Mouse (Mus musculus): Measurements from ENCODE around the gene Cldnd1.

Cldnd1 gene

DNA sequence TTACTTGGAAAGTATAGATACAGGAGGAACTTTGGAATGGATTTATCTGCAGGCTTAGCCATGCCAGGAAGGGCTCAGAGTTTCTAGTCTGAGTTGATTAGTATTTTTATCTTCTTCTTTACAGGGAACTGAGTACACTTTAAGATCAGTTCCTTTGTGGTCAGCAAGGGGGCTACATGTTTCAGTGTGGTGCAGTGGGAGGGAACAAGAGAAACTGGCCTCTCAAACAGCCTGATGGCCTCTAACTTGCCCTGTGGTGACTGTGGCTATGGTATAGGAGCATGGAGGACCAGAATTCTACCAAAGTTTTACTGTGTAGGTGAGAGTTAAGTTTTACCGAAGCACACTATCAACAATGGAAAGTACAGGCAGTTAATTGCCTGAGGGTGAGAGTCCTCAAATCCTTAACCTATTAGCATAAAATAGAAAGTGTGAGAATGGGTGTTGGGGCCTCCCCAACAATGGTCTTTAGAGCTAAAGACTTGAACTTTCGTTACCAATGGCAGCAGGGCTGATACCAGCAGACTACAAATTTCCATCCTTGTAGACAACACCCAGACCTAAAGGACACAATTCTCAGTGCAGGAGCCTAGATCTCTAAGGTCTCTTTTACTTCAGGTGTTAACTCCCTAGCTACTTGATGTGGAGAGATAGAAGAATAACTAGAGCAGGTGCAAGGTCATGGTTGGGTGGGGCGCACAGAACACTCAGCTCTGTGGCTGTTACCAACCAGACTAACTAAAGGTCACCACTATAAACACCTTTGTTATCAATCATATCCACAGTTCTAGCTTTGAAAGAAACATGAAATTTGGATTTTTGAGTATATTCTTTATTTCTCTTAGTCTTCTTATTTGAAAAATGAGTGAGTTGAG is 18.9 kb upstream of the Cldnd1 start:
- DNase-seq (ENCODE audit: low spot score) = no peak

- DNase-seq (ENCODE audit: low spot score) = no peak
Observed at GRCm38 (mm10) chr16:58709536-58709935, 18.2 kb upstream of the Cldnd1 start.

DNA sequence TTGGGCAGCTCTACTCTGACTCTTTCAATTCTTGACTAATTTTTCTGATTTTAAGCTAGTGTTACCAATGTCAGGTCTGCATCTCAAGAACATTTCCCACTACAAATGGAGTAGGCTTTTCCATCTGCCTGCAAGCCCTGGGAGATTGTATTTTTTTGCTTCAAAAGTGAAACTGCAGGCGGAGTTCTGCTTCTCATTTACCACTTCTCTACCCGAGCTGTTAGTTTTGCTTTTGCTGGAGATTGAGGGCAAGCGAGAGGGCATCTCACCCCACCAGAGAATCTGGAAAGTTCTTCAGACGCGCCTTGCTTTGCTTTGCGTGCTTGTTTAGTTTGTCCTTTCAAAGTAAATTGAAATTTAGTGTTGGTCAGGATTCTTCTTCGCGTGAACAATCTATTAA is 15.5 kb upstream of the Cldnd1 start:
- no peak for DNase-seq (ENCODE audit: low spot score)

GRCm38 (mm10) chr16:58713128-58713527 is 14.6 kb upstream of the Cldnd1 start:
- no peak for DNase-seq (ENCODE audit: low spot score)

- DNase-seq (ENCODE audit: low spot score) = no peak
Observed at GRCm38 (mm10) chr16:58715018-58715417, 12.7 kb upstream of the Cldnd1 start.

GRCm38 (mm10) chr16:58718666-58719120 is 9.0 kb upstream of the Cldnd1 start, which contains the start of gene Gpr15:
TSS of gene Gpr15 (minus strand) at chr16:58719070.
- no peak for DNase-seq (ENCODE audit: low spot score)

- DNase-seq (ENCODE audit: low spot score) = no peak
Observed at GRCm38 (mm10) chr16:58722292-58722691, 5.4 kb upstream of the Cldnd1 start.

DNA sequence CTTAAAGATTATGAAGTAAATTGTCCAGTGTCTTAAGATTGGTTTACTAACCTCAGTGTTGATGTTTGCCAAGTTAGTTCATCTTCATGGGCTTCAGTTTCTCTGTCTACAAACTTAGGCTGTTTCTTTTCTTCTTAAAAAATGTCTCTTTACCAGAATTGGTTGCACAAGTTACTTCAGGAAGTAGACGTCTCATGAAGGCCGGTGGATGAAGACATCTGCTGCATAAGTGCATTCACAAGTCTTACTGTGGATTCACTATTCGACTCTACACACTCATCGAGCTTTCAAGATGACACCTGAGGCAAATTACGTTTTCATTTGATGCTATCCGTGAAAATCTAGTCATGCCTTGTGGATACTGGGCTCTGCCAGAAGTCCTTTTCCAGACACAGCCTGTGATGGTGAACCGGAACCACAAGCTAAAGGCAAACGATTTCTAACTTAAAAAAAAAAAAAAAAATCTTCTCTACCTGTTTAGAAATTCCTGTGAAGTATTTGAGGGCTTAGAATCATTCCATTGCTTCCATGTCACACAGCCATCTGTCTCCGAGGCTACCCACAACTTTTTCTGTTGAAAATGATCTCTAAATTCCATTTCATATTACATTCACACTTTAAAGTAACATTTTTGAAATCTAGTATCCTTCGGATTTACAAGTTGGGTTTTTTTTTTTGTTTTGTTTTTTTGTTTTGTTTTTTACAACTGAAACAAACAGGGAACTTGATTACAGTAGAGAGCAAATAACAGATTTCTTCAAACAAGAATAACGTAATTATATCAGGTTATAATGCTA is 832 bp upstream of the Cldnd1 start:
- DNase-seq (ENCODE audit: low spot score) = no peak

DNA sequence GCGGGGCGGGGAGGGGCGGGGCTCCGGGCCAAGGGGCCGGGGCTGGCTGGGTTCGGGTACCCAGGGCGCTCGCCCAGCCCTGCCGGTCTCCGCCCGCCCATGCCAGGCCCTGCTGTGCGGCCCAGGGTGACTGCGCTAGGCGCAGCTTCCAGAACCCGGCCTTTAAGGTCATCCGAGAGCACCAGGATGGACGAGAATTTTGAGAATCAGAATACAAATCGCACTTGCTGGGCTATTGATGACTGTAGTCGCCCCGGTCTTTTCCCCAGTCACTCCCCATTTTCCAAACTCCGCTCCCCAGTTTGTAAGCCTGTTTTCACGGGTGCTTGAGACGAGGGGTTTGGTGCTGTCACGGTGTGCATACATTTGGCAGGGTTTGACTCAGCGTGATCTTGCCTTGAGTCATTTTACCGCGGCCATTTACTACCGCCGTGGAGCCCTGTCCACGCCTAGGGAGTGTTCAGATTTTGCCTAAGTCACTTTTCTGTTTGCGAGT is 514 bp downstream of the Cldnd1 start:
- DNase-seq (ENCODE audit: low spot score) = peak; percentile 42

DNA sequence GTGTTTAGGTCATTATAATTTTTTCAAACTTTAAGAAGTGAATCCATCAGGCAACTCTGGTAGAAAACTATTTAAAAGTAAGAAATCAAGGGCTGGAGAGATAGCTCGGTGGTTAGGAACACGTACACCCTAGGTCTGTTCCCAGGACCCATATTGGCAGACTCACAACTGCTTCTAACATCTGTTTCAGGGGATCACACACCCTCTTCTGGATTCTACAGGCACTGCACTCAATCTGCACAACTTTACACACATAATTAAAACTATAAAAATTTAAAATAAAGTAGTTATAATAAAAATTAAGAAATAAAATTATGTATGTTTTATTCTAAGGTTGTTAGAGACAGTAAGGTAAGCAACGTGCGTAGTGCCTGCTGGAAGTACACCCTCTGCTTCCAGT is 10.5 kb downstream of the Cldnd1 start:
- no peak for DNase-seq (ENCODE audit: low spot score)

- no peak for DNase-seq (ENCODE audit: low spot score)
Observed at GRCm38 (mm10) chr16:58738800-58739199, 11.1 kb downstream of the Cldnd1 start.

- DNase-seq (ENCODE audit: low spot score) = no peak
Observed at GRCm38 (mm10) chr16:58740751-58741150, 13.0 kb downstream of the Cldnd1 start.

DNA sequence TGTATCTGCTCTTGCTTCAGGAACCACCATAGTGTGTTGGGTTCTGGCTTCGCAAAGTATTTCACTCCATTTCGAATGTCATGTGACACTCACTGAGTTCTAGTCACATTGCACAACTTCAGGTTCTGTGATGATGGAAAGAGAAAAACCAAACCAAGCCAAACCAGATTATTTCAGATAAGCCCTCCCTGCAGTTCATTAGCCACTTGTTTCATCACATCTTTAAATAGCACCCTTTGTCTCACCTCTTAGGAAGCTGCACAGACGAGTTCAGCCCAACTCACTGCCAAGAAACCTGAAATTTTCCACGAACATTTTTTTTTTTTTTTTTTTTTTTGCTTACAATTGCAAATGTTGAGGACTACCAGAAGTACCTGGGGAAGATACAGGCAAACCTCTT is 19.0 kb downstream of the Cldnd1 start:
- DNase-seq (ENCODE audit: low spot score) = no peak

- no peak for DNase-seq (ENCODE audit: low spot score)
Observed at GRCm38 (mm10) chr16:58751314-58751713, 23.6 kb downstream of the Cldnd1 start.

DNA sequence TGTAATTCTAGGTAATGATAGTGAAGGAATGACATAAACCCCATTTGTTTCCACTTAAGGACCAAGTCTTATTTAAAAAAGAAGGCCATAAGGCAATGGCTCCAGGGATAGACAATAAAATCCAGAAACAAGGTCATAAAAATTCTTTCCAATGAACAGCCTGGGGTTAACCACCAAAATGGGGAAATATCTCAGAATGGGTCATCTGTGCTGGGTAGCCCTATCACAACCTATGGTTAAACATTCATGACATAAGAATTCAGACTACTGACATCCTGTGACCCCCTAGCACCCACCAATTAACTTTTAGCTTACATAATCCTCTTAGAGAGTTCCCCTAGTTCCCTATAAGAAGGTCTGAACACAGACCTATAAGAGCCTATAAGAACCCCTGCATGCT is 28.5 kb downstream of the Cldnd1 start:
- no peak for DNase-seq (ENCODE audit: low spot score)

GRCm38 (mm10) chr16:58763076-58763475 is 35.4 kb downstream of the Cldnd1 start, which contains the start of gene Olfr172:
TSS of gene Olfr172 (minus strand) at chr16:58763176.
- DNase-seq (ENCODE audit: low spot score) = no peak
